Mouse (Mus musculus): ENCODE measurements around the gene Ubtd1. TPM values are rescaled to one million over a fixed set of nuclear protein-coding genes. Genes with fewer than 3 reads are reported as not detected.

Ubtd1 gene
- total RNA-seq, 2 experiments from 2014 or later: 14.5 to 15.1 TPM

Other genes starting within 250 kb of the Ubtd1 start
- gene Slit1, start 238.1 kb upstream of the Ubtd1 start, total RNA-seq (2021): under 1 TPM; 0.28 to 0.81 TPM
- 1 to 10 TPM; 7.7 to 9.6 TPM for gene Arhgap19, start 179.7 kb upstream of the Ubtd1 start, total RNA-seq (2021)
- gene Frat1, start 151.8 kb upstream of the Ubtd1 start, total RNA-seq (2021): 1 to 10 TPM; 6.3 to 6.8 TPM
- gene Frat2, start 133.6 kb upstream of the Ubtd1 start, total RNA-seq (2021): 10 to 100 TPM; 15.6 to 22.2 TPM
- gene Rrp12, start 85.6 kb upstream of the Ubtd1 start, total RNA-seq (2021): 10 to 100 TPM; 30.5 to 31.4 TPM
- gene Pgam1, start 69.8 kb upstream of the Ubtd1 start, total RNA-seq (2021): 10 to 100 TPM; 14.4 to 25.0 TPM
- 10 to 100 TPM; 16.1 to 16.8 TPM for gene Exosc1, start 48.3 kb upstream of the Ubtd1 start, total RNA-seq (2021)
- gene Zdhhc16, start 48.3 kb upstream of the Ubtd1 start, total RNA-seq (2021): 10 to 100 TPM; 19.4 to 21.6 TPM
- 10 to 100 TPM in 1 of 2 experiments, 1 to 10 TPM in 1; 8.8 to 10.5 TPM for gene Mms19, start 606 bp upstream of the Ubtd1 start, total RNA-seq (2021)
- 100 to 1,000 TPM; 154 to 235 TPM for gene Ankrd2, start 54.2 kb downstream of the Ubtd1 start, total RNA-seq (2021)
- gene Hoga1, start 63.8 kb downstream of the Ubtd1 start, total RNA-seq (2021): 1 to 10 TPM; 2.9 to 3.1 TPM
- under 1 TPM; 0.28 to 0.33 TPM for gene 4933411K16Rik, start 70.5 kb downstream of the Ubtd1 start, total RNA-seq (2021)
- gene Morn4, start 104.6 kb downstream of the Ubtd1 start, total RNA-seq (2021): 1 to 10 TPM; 2.2 to 4.4 TPM
- 10 to 100 TPM; 11.9 to 12.8 TPM for gene Pi4k2a, start 108.7 kb downstream of the Ubtd1 start, total RNA-seq (2021)
- gene Avpi1, start 147.3 kb downstream of the Ubtd1 start, total RNA-seq (2021): 1 to 10 TPM; 8.7 to 9.0 TPM
- gene Marveld1, start 165.6 kb downstream of the Ubtd1 start, total RNA-seq (2021): 1 to 10 TPM; 4.8 to 7.2 TPM
- 10 to 100 TPM; 13.0 to 14.4 TPM for gene Zfyve27, start 182.2 kb downstream of the Ubtd1 start, total RNA-seq (2021)
- 1 to 10 TPM; 4.2 to 5.6 TPM for gene Sfrp5, start 220.5 kb downstream of the Ubtd1 start, total RNA-seq (2021)